Mouse (Mus musculus) left cerebral cortex, postnatal 14 days (tissue): ENCODE measurements at regions not wholly inside any gene's neighbourhood (a gene's known extent, or its start where the extent isn't known, plus 50 kb on each side); places are given as distances from the start of the nearest gene placed in this dataset.
A peak's percentile ranks its signal among the peaks of the same experiment; 100 is the strongest.

Experiments used
- DNase-seq, 2 experiments: peaks; one replicate each; pipeline ENCODE4 v3.0.0; 2021 to 2022; ENCODE audit warnings: low spot score in 2 of 2, mixed read lengths in 1 of 2
- intact Hi-C: fragments of 180-260 bp; cut with DNase I; formaldehyde crosslinking; loops from one replicate; pipeline ENCODE4 v1.15.1; 2025

DNA sequence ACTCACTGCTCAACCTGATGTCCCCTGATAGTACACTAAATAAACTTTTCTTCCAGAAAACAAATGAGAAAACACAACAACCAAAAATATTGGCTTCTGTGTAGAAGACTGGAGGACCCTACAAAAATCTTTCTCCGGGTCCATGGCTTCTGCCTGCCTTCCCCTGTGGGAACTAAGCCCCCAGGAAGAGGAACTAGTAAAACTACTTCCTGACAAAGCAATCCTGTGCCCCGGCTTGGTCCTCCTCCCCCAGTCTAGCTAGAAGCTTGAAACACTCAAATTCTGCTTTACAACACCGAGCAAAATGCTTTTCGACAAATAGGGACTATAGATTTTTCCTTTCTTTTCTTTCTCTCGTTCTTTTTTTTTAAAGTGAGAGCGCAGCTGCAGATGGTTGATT lies 51.3 kb upstream of the Mki67 start:
- intact Hi-C loops, result no loop called here
- no peak for DNase-seq

DNA sequence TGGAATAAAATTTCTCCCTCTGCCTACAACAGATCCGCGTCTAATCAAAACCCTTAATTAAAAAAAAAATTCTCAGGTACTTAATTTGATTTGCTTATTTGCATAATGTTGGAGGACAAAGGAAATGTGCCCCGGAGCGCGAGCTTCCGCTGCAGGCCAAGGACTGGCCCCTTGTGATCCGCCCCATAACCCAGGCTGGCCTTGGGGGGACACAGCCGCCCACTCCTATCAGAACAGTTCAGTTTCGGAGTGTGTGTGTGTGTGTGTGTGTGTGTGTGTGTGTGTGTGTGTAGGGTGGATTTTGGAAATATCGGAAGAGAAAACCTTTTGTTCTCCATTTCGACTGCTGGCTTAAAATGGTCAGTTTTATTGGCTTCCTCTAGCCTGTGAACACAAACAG lies 51.9 kb upstream of the Mki67 start:
- no peak for DNase-seq
- intact Hi-C loops, result no loop called here

DNA sequence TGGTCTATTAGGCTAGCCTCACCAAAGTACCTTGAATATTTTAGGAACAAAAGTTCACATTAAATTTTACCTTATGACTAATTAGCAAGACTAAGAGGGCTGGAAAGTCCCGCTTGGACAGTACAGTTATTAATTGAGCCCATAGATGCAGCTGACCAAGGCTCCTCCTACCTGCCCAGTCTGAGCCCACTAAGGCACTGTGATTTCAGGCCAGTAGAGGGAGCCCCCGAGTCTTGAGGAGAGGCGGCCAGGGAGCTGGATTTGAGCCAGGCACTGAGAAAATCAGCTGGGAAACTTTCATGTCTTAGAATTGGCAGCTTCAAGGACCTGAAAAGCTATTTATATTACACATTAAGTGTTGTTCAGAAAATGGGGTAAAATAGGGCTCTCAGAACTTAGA lies 52.4 kb upstream of the Mki67 start:
- peak; percentile 88 to 89 for DNase-seq
- intact Hi-C loops, result no loop called here

DNA sequence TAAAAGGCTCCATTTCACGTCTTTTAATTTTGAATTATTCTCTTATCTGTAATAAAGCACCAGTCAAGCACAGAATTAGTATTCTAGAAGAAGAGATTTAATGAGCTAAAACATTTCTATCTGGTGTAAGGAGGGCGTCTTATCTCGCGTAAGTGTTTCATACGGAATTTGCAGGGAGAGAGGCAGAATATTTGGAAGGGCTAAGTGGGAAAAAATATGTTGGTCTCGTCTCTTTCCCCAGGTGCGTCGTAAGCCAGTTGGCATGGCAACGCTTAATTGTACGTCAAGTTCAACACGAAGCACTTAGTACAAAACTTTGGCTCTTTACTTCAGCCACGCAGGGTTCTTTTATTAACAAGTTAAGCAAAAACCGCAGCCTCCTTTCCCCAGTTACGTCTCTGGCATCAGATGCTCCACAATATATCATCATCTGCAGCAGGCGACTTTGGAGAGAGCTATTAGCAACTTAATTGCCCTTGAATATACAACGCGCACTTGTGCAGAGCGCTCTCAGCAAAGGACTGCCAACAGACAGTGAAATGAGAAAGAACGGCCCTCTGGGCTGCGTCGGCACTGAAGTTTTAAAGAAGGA lies 53.0 kb upstream of the Mki67 start:
- intact Hi-C loops, result no loop called here
- no peak for DNase-seq

DNA sequence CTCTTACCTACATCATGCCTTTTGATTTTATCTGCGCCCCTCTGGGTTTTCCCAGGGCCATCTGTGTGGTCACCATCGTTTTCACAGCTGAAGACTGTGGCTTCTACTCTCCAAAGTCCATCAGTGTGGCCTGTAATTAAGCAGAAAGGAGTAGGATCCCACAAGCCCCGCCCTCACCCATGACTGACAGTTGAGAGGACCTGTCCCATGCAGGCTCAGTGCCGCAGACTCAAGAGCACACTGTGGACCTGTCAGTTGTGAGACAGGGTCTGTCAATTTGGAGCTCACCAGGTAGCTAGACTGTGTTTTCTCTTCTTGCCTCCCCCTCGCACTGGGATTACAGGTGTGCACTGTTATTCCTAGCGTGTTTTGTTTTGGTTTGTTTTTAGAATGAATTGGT lies 53.9 kb upstream of the Mki67 start:
- DNase-seq, result no peak

DNA sequence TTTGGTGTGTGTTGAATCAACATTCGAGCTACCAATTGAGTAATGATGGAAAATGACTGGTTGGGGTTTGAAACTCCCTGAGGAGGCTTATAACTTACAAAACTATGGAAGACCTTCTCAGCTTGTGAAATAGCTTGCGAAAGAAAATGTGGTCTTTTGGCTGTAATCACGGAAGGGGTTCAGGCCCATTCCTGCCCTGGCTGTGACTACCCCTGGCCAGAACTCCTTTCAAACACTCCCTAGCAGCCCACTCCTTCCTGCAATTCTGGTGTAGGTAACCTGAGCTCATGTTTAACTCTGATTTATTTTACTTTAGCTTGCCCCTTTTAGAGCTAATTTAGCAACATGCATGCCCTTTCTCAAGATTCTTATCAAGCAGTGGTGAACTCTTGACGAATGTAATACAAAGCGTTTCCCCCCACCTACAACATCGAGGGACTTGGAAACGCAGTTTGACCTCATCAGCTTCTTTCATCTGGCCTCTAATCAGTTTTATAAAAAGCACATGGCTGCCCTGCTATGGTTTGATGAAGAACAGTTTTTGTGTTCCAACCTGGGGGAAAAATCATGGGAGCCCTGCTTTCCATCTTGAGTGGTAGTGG lies 59.8 kb upstream of the Mki67 start:
- intact Hi-C loops, result no loop called here

More for the DNA sequence above, 53.9 kb upstream of the Mki67 start:
- intact Hi-C loops, result no loop called here

DNA sequence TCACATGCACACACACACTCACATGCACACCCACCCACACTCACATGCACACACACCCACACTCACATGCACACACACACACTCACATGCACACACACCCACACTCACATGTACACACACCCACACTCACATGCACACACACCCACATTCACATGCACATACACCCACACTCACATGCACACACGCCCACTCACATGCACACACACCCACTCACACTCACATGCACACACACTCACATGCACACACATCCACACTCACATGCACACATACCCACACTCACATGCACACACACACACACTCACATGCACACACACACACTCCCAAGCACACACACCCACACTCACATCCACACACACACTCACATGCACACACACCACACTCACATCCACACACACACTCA lies 74.0 kb upstream of the Mki67 start:
- DNase-seq, result no peak
- intact Hi-C loops, result no loop called here

More for the DNA sequence above, 59.8 kb upstream of the Mki67 start:
- no peak for DNase-seq

DNA sequence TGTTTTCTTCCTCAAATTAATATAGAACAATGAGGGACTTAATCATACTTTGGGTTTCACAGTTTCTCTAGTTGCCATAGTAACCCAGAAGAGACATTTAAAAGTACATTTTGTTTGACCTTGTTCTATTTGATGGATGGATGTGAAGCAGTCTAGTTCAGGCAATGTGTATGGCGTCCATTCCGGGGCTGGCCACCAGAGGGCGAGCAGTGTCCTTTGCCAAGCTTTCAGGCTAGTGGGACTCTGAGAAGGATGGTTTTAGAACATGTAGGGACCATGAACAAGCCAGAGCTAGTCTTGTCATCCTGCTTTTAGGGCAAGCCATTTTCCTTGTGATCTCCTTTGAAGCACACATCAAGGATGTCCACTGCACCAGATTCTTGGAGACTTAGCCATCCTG lies 74.8 kb upstream of the Mki67 start:
- intact Hi-C loops, result no loop called here

DNA sequence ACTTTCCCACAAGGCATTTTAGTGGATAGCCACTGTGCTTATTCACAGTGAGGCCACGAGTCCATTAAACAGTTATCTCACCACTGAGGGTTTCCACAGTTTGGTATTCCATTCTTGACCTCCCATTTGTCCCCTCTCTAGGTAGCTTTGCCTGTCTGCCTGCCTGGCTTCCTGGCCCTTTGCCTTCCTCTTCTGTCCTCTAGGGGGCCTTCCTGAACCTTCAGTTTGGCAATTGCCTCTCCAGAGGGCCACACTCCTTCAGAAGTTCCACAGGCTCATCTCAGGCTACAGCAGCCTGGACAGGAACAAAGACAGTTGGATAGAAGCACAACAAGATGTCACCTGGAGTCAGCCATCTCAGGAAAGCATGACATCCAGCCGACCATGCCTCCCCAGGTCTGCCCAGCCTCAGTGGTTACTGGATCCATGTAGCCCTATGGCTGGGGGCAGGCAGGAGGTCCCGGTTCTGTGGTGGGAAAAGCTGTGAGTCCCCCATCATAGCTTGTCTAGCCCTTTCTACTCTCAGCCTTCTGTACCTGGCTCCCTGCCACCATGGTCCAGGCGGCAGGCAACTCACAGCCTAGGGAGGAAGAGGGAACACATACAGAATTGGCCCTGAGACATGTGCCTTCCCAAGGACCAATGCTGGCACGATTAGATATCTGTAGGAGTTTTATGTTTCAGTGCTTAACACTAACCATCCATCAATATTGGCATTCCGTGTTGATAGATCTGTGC lies 76.0 kb upstream of the Mki67 start:
- DNase-seq, result no peak
- intact Hi-C loops, result no loop called here

More for the DNA sequence above, 74.8 kb upstream of the Mki67 start:
- DNase-seq, result peak; percentile 83 to 84

DNA sequence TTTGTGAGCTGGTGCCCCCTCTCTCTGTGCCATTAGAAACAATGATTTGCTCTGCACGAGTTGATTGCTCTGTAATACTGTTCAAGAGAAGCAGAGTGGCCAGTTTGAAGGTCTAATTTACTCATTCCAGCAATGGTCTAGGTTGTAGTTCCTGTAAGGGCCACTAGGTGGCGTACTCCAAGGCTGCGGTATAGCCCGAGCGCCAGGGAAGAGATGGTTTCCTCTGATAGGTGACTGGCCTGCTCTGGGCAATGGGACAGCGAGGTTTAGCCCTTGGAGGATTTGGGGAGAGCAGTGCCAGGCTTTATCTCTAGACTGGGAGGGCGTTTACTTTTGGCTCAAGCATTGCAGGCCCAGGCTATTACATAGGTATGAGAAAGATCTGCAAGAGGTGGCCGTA lies 76.8 kb upstream of the Mki67 start:
- intact Hi-C loops, result no loop called here

DNA sequence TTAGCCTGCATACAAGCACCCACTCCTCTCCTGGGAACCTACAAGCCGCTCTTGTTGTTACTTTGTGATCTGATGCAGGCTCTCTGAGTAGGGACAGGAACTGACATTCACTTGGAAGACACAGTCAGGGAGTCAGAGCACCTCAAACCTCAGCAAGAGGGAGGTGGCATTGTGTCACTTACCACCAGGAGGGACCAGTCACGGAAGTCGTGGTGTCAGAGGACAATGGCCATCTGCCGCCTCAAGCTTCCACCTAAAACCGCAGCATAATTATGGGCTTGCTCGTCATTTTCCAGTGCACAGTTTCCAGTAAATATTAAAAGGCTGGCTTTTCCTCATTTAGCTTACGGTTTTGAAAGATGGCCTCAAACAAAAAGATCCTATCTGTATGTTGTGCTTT lies 78.1 kb upstream of the Mki67 start:
- intact Hi-C loops, result no loop called here
- no peak for DNase-seq

More for the DNA sequence above, 76.8 kb upstream of the Mki67 start:
- DNase-seq, result peak in 1 of 2 experiments; percentile 26

DNA sequence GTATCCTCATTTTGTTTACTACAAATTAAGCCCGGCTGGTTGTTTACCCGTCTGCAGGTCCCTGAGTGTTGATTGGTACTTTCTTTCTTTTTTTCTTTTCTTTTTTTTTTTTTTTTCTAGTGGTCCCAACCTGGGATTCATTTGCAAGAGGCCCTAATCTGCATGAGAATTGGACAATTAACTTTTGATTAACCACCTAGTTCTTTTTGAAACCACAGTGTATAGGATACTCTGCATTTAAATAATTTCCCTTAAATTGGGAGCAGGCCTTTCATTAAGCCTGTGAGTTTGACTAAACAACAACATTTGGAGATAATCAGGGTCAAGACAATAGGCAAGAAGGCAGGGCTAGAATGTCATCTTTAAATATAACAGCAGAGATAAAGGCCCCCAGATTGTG lies 78.5 kb upstream of the Mki67 start:
- intact Hi-C loops, result no loop called here
- DNase-seq, result no peak

DNA sequence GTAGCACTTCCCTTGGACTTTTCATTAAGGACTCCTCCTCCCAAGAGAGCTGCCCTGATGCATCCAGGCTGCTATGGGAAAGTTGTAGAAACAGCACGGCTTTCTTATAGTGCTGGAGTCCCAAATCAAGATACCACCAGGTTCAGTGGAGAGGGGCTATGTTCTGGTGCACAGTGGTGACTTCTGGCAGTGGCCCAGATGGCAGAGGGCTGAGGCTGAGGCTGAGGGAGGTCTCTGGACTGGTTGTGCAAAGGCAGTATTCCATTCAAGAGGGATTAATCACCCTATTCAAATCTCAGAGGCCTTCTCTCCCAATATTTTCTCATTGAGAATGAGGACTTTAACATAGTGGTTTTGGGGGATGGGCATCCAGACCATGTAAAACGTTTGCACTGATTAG lies 82.3 kb upstream of the Mki67 start:
- no peak for DNase-seq
- intact Hi-C loops, result no loop called here

DNA sequence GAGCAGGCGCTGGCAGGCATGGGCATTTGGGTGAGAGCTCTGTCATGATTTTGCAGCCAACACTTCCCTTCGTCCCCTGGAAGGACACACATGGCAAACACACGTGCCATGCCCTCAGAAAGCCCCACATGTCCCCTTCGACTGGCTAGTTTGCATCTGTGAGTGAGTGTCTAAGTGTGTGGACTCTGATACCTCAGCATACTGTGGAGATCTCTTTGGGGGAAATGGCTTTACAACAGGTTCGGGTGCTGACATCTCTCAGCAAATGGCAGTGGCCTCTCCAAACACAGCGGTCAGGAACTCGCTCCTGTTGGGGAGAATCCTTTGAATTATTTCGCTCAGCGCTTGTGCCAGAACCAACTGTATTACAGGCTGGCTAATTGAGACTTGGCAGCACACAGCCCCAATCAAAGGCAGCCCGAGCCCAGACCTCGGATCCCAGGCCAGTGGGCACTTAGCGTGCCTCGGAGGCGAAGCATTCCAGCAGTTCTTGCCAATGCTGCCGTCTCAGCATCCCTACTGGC lies 86.5 kb upstream of the Mki67 start:
- intact Hi-C loops, result no loop called here
- DNase-seq, result peak; percentile 24 to 35

DNA sequence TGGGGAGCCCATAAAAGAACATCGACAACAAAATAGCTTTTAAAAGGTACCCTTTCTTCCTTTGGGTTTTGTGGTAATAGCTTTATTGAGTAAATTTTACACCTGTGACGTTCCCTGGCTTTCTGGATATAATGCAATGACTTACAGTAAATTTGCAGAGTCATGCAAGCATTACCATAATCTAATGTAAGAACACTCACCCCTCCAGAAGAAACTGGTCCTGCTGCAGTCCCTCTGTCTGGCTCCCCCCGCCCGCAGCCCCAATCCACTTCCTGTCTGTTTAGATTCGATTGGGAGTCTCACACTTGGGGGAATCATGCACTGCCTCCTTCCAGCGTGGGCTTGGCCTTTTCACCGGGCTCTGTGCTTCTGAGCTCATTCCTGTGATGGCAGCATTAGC lies 88.6 kb upstream of the Mki67 start:
- intact Hi-C loops, result no loop called here
- DNase-seq, result no peak

DNA sequence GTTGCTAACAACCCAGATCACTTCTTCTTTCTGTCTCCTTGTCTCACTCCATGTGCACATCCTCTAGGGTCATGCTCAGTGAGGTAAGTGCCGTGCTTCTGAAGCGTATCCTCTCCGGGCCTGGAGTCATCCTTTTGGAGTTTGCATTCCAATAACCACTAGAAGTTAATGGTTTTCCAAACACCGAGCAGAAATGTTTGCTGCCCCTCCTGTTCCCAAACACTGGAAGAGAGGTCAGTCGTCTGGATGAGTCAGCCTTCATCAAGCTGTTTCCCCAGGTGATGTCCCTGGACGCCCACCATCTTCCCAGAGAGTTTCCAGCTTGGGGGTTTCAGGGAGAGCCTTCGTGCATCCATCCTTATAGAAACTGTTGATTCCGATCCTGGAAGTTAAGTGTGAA lies 90.0 kb upstream of the Mki67 start:
- no peak for DNase-seq
- intact Hi-C loops, result no loop called here

DNA sequence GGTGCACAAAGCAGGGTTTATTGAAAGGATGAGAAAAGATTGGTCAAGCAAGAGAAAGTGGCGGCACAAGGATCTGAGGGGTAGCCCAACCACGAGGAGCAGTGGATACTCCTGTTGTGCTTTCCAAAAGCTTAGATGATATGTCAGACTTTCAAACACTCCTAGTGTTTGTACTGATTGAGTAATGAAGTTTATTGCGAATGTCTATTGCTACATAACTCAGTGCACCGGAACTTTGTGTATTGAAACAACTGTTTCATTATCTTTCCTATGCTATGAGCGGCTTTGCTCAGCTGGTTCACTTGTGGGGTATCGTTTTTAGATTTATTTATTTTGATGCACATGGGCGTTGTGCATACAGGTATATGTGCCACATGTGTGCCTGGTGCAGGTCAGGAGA lies 90.5 kb upstream of the Mki67 start:
- intact Hi-C loops, result no loop called here
- DNase-seq, result no peak

DNA sequence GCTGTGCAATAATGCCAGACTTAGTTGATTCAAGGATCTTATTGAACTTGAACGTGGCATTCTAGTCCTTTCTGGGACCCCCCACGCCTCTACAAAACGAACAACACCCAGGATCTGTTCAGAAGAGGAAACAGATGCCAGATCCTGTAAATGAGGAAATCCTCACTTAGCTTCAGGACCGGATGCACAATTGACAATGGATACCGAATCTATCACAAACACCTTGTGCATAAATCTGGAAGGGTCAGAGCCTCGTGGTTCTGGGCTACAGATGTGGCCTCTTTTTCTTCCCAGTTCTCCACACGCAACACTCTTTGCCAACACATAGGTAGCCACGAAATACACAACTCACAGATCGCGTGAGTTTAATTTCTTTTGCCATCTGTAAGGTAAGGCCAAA lies 93.0 kb upstream of the Mki67 start:
- no peak for DNase-seq
- intact Hi-C loops, result no loop called here

DNA sequence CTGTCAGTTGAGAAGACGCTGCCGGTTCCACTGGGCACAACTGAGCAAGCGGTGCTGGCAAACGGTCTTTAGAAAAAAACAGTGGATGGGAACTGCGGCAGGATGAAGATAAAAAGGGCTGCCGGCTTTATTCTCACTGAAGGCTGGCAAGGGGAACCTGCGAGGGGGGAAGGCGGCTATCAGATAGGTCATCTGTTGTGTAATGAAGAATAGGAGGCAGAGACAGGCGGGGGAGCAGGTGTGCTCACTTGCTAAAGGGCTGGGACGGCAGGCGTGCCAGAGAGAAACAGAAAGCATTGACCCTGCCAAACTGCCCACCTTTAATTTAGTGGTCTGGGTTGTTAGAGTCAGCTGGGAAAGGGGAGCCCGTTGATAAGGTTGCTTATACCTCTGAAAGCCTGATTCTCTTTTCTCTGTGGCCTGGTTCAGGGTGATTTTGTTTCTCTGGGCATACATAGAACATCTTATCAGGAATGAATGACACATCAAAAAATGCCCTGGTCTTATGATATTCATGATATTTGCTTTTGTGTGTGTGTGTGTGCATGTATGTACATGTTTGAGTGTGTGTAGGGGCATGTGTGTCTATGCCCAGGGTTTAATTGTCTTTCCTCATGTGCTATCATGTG lies 93.7 kb upstream of the Mki67 start:
- DNase-seq, result no peak
- intact Hi-C loops, result no loop called here

DNA sequence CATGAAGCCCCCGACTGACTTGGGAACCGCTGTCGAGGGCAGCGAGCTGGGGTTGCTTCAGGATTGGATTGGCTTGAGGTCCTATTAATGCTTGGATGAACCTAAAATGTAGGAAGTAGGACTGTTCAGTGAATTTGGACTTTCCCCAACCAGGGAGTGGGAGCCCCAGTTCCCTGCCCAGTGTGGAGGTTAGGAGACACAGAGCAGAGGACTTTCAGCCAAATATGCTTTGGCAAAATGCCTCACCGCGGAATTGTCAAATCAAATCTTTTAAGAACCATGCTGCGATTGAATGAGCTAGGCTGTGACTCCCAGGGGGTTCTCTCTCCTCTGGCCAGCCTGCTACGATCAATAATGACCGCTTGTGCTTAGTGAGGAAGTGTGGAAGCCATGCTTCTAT lies 94.8 kb upstream of the Mki67 start:
- no peak for DNase-seq
- intact Hi-C loops, result no loop called here
